Mouse (Mus musculus) liver, embryonic 12.5 days (tissue): ENCODE data around the gene Cyp2s1. TPM values are rescaled to one million over a fixed set of nuclear protein-coding genes. Genes with fewer than 3 reads are reported as not detected.

ENCODE experiments used
- microRNA-seq: library from miRNA; unstranded; fragments of <30 nt; microRNA quantifications from one replicate; pipeline ENCODE4, GENCODE M21; 2017
- polyA plus RNA-seq: library from polyadenylated mRNA; unstranded; fragments of >200 nt; fragmentation: Nextera tagmentation; extraction: Ambion mirVana; gene quantifications from 2 replicates; pipeline ENCODE4 v1.2.1, GENCODE M21; 2016

Cyp2s1 gene
- polyA plus RNA-seq, 1 experiment from 2014 or later: 0.81 TPM

Small RNA genes lying within 50 kb of the gene (microRNA-seq; reads per million reads assigned to microRNA genes)
- not detected for gene Gm24865

Other genes with a start within 250 kb of the Cyp2s1 start
- gene Erich4, start 201.0 kb downstream of the Cyp2s1 start, polyA plus RNA-seq: 0.13 and 0.14 TPM in 2 replicates
- 12.4 and 15.9 TPM in 2 replicates for gene Dmac2, start 197.5 kb downstream of the Cyp2s1 start, polyA plus RNA-seq
- gene B3gnt8, start 190.3 kb downstream of the Cyp2s1 start, polyA plus RNA-seq: 2.6 and 2.9 TPM in 2 replicates
- gene Bckdha, start 157.9 kb downstream of the Cyp2s1 start, polyA plus RNA-seq: 21.0 and 21.7 TPM in 2 replicates
- gene Exosc5, start 157.7 kb downstream of the Cyp2s1 start, polyA plus RNA-seq: 80.4 and 82.2 TPM in 2 replicates
- 2.0 and 3.2 TPM in 2 replicates for gene Tmem91, start 141.7 kb downstream of the Cyp2s1 start, polyA plus RNA-seq
- 24.9 and 29.5 TPM in 2 replicates for gene B9d2, start 136.1 kb downstream of the Cyp2s1 start, polyA plus RNA-seq
- 13.6 and 14.2 TPM in 2 replicates for gene Tgfb1, start 129.9 kb downstream of the Cyp2s1 start, polyA plus RNA-seq
- 14.7 and 15.2 TPM in 2 replicates for gene Ccdc97, start 97.8 kb downstream of the Cyp2s1 start, polyA plus RNA-seq
- gene Hnrnpul1, start 62.2 kb downstream of the Cyp2s1 start, polyA plus RNA-seq: 46.1 and 52.3 TPM in 2 replicates
- gene Axl, start 28.2 kb downstream of the Cyp2s1 start, polyA plus RNA-seq: 14.1 and 20.1 TPM in 2 replicates
- gene Cyp2b10, start 80.7 kb upstream of the Cyp2s1 start, polyA plus RNA-seq: 0.06 TPM in 1 of 2 replicates, not detected in the other
- not detected in 2 replicates for gene Cyp2b13, start 244.6 kb upstream of the Cyp2s1 start, polyA plus RNA-seq